Mouse (Mus musculus): Measurements from ENCODE around the gene Efhd1.

DNA sequence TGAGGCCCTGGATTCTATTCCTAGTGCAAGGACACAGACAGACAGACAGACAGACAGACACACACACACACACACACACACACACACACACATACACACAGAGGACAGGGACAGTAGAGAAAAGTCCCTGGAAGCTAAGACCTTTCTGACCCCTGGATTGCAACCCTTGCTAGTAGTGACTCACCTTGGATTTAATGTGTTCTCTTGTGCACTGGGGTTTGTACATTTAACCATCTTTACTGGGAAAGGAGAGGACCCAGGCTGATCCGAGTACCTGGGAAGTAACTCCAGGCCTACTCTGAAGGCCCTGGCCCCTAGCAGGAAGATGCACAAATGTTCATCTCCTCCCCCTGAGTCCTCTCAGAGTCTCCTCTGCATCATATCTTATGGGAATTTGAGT is 7.4 kb downstream of the Efhd1 start:
- TF ChIP-seq CTCF (IDR thresholded peaks at IDR 0.05; ENCODE audit: low read depth, low read length) (no peak), TAL1 (conservative IDR thresholded peaks at IDR 0.05; ENCODE audit: low read depth, low read length) (no peak)

All from G1E (cell line).